Mouse (Mus musculus) midbrain, embryonic 10.5 days (tissue): ENCODE results near the gene Ssb. TPM values are rescaled to one million over a fixed set of nuclear protein-coding genes. Genes with fewer than 3 reads are reported as not detected.

Experiments
- DNase-seq: peaks from one replicate; pipeline ENCODE4 v3.0.0-alpha.2; 2017; ENCODE audit warnings: low spot score
- H3K27ac ChIP-seq: fragments of 300-500 bp; sonication (generic); replicated peaks from 2 replicates; pipeline ENCODE4 v1.5.1; 2016; ENCODE audit warnings: mild to moderate bottlenecking
- H3K27me3 ChIP-seq: fragments of 300-500 bp; sonication (generic); 2 replicates; pipeline ENCODE4 v1.6.1; 2016; ENCODE audit warnings: low read depth, mild to moderate bottlenecking; ENCODE audit not compliant: poor library complexity, severe bottlenecking
- H3K36me3 ChIP-seq: fragments of 300-500 bp; sonication (generic); 2 replicates; pipeline ENCODE4 v1.6.1; 2016; ENCODE audit warnings: mild to moderate bottlenecking, moderate library complexity
- H3K4me1 ChIP-seq: fragments of 300-500 bp; sonication (generic); 2 replicates; pipeline ENCODE4 v1.6.1; 2016
- H3K4me3 ChIP-seq: fragments of 300-500 bp; sonication (generic); 2 replicates; pipeline ENCODE4 v1.5.1; 2016; ENCODE audit warnings: mild to moderate bottlenecking, moderate library complexity
- H3K9me3 ChIP-seq: fragments of 300-500 bp; sonication (generic); replicated peaks from 2 replicates; pipeline ENCODE4 v1.6.1; 2016; ENCODE audit warnings: mild to moderate bottlenecking
- WGBS: fragments of 180-500 bp; shearing (Covaris S2); methylation state at CpG from one replicate; pipeline ENCODE4 v1.1.7; 2016; 5-methylcytosine and 5-hydroxymethylcytosine counted together
- polyA plus RNA-seq: library from polyadenylated mRNA; unstranded; fragments of >200 nt; fragmentation: Nextera tagmentation; extraction: Ambion mirVana; gene quantifications from 2 replicates; pipeline ENCODE4 v1.2.1, GENCODE M21; 2016

Gene Ssb
- polyA plus RNA-seq, 1 experiment from 2014 or later = 383 TPM

DNA sequence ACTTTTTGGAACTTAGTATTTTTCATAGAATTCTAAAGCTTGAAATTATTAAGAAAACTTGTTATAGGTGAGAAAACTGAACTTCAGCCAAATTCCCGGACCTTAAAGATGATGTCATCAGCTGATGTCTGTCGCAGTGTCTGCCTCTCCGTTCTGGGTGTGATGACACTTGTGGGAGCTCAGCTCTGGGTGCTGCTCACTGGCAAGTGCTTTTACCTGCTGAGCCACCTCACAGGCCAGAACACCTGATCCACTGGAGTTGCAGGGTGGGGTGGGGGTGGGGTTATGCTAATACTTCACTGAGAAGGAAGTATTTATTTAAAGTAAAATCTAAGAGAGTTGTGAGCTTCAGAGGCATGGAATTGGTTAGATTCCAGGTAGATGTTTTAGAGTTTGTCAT is 55.9 kb downstream of the Ssb start:
- Histone ChIP-seq H3K4me3 (no peak overlapping the region), H3K9me3 (no peaks in the 10 kb centered on the region), H3K27ac (no peak overlapping the region), H3K27me3 (no peaks in the 10 kb centered on the region), H3K36me3 (peaks cover 62% of the 10 kb centered on the region), H3K4me1 (peaks cover 6% of the 10 kb centered on the region; the same call in 1 of the 2 replicates)
- WGBS = 94% methylated on average over 3 of the region's 3 CpGs
- no peak for DNase-seq

Other genes starting within 250 kb of the Ssb start
- 13.8 and 14.6 TPM in 2 replicates for gene Bbs5, start 214.4 kb upstream of the Ssb start, polyA plus RNA-seq
- gene Klhl41, start 191.4 kb upstream of the Ssb start, polyA plus RNA-seq = 0.09 and 0.15 TPM in 2 replicates
- gene Fastkd1, start 148.0 kb upstream of the Ssb start, polyA plus RNA-seq = 15.8 and 17.7 TPM in 2 replicates
- 127 and 134 TPM in 2 replicates for gene Ppig, start 139.0 kb upstream of the Ssb start, polyA plus RNA-seq
- 3.5 and 4.2 TPM in 2 replicates for gene Ccdc173, start 72.0 kb upstream of the Ssb start, polyA plus RNA-seq
- gene Phospho2, start 71.9 kb upstream of the Ssb start, polyA plus RNA-seq = 30.4 and 32.8 TPM in 2 replicates
- gene Klhl23, start 39.6 kb upstream of the Ssb start, polyA plus RNA-seq = 26.7 and 32.2 TPM in 2 replicates
- 43.4 and 44.7 TPM in 2 replicates for gene Mettl5, start 24.1 kb downstream of the Ssb start, polyA plus RNA-seq
- gene Ubr3, start 35.7 kb downstream of the Ssb start, polyA plus RNA-seq = 11.7 and 15.9 TPM in 2 replicates
- gene Myo3b, start 177.6 kb downstream of the Ssb start, polyA plus RNA-seq = not detected in 2 replicates